Mouse (Mus musculus): ENCODE results near the gene Arhgap8. TPM values are rescaled to one million over a fixed set of nuclear protein-coding genes. Genes with fewer than 3 reads are reported as not detected.

Arhgap8 gene
- polyA plus RNA-seq, 1 experiment from 2014 or later = 2.1 TPM

DNA sequence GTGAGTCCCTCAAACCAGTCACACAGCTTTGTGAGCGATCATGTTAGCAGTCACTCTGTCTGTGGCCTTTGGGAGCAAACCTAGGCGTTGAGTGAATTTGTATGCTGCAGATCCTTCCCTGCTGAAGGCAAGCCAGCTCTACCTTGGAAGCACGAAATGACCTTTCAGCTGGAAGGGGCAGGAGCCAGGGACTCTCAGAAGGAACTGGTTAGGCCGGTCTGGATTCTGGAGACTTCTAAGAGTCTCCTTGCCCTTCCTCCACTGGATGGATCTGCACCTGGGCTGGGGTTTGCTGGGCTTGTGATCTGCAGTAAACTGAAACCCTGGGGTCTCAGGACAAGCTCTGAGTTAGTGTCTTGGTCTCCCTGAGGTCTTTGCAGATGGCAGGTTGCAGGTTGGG is 4.3 kb downstream of the Arhgap8 start:
- Histone ChIP-seq H3K27me3 (ENCODE audit: poor library complexity, severe bottlenecking) (peaks cover 36% of the 10 kb centered on the region), H3K36me3 (replicated peaks) (no peaks in the 10 kb centered on the region), H3K9me3 (no peaks in the 10 kb centered on the region), H3K4me1 (peaks cover 27% of the 10 kb centered on the region), H3K27ac (no peak overlapping the region), H3K4me3 (no peak overlapping the region)
- DNase-seq (ENCODE audit: extremely low spot score, low spot score) = no peak
- WGBS = 66% methylated on average over 4 of the region's 4 CpGs

DNA sequence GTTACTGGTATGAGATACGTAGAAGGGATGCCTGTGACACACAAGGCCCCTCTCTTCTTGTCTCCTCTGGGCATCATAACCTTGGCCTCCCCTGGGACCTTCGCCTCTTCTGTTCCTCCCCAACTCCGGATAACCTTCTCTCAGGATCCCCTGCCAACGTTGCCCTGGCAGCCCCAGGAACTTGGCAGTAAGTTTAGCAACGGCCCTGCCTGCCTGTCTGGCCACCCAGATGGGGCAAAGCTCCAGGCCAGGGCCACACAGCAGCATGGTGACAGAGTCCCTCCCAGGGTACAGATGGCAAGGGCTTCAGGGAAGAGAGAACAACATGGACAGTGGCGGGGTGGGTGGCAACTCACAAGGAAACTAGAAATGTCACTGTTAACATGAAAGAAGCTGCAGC is 9.8 kb downstream of the Arhgap8 start:
- Histone ChIP-seq H3K4me3 (no peak overlapping the region), H3K9me3 (no peaks in the 10 kb centered on the region), H3K36me3 (replicated peaks) (no peaks in the 10 kb centered on the region), H3K4me1 (peaks cover 18% of the 10 kb centered on the region), H3K27me3 (ENCODE audit: poor library complexity, severe bottlenecking) (peaks cover 4% of the 10 kb centered on the region; the same call in 1 of the 2 replicates), H3K27ac (no peak overlapping the region)
- DNase-seq (ENCODE audit: extremely low spot score, low spot score) = no peak
- 80% methylated on average over 6 of the region's 6 CpGs for WGBS

DNA sequence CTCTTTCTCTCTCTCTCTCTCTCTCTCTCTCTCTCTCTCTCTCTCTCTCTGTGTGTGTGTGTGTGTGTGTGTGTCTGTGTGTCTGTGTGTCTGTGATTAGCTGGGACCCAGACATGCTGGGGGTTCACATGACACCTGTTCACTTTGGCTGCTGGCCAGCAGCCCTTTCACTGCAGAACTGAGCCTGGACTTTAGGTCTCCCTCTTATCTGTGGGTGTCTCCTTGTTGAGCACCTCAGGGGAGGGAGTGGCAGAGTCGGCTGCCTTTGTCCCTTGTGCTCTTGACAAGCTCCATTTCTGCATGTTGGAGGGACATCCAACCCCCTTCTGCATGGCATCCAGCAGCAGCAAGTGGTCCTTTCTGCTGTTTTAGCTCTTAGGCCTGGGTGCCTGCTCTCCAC is 11.0 kb downstream of the Arhgap8 start:
- WGBS = 83% methylated on average over 1 of the region's 1 CpGs

DNA sequence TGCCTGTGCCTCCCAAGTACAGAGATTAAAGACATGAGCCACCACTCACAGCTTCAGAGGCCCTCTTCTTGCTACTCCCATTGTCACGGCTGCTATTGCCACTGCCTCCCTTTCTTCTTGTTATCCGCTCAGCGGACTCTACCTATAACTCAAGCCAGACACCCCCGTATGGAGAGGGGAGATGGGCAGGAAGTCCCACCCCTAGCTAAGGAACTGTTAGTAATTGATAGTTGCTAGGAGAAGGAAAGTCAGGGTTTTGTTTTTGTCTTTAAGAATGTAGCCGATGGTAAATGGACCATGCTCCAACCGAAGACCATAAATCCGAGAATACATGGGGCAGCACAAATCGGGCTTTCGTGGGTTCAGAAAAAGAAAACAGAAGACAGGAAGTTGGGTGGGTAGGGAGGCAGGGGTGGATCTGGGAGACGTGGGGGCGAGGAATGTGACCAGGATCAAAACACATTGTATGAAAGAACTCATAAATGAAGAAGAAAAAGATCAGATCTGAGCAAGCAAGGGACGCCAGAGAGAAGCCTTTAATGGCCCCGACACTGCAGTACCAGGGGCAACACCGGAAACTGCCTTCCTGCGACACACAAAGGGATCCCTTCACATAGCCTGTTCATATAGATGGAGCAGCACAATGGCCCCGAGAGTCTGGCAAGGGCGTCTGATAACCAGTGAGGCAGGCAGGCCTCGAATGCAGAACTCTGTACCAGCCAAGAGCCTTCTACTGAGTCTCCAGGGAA is 12.0 kb downstream of the Arhgap8 start:
- 78% methylated on average over 18 of the region's 18 CpGs for WGBS

More for the DNA sequence above, 11.0 kb downstream of the Arhgap8 start:
- H3K36me3 ChIP-seq (replicated peaks) = no peaks in the 10 kb centered on the region
- H3K9me3 ChIP-seq = no peaks in the 10 kb centered on the region
- 0 out of 2 replicates have a peak overlapping the region, but pooled peaks have one; percentile 2 for H3K27ac ChIP-seq
- peaks cover 18% of the 10 kb centered on the region for H3K4me1 ChIP-seq
- peaks cover 4% of the 10 kb centered on the region; the same call in 1 of the 2 replicates for H3K27me3 ChIP-seq (ENCODE audit: poor library complexity, severe bottlenecking)
- no peak overlapping the region for H3K4me3 ChIP-seq
- no peak for DNase-seq (ENCODE audit: extremely low spot score, low spot score)

DNA sequence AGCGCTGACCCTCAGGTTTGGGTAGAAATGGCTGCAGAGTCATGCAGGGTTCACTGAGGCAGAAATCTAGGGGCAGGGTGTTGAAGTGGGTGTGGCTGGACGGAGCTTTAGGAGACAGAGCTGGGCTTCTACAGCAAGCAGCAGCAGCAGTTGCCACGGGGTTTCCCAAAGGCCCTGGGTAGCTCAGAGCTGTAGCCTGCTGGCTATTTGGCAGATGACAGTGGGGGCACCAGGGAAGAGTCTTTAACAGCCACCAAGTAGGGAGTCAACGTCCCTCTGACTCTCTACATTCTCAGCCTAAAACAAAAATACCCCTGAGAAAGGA is 12.5 kb downstream of the Arhgap8 start:
- H3K9me3 ChIP-seq = no peaks in the 10 kb centered on the region
- H3K27me3 ChIP-seq (ENCODE audit: poor library complexity, severe bottlenecking) = peaks cover 4% of the 10 kb centered on the region; the same call in 1 of the 2 replicates
- H3K4me1 ChIP-seq = peaks cover 28% of the 10 kb centered on the region
- no peak overlapping the region for H3K27ac ChIP-seq
- no peak for DNase-seq (ENCODE audit: extremely low spot score, low spot score)
- no peaks in the 10 kb centered on the region for H3K36me3 ChIP-seq (replicated peaks)
- no peak overlapping the region for H3K4me3 ChIP-seq
- WGBS = 69% methylated on average over 4 of the region's 4 CpGs

More for the DNA sequence above, 12.0 kb downstream of the Arhgap8 start:
- Histone ChIP-seq H3K9me3 (no peaks in the 10 kb centered on the region), H3K27me3 (ENCODE audit: poor library complexity, severe bottlenecking) (peaks cover 4% of the 10 kb centered on the region; the same call in 1 of the 2 replicates), H3K4me1 (peaks cover 26% of the 10 kb centered on the region), H3K4me3 (no peak overlapping the region), H3K27ac (no peak overlapping the region), H3K36me3 (replicated peaks) (no peaks in the 10 kb centered on the region)
- DNase-seq (ENCODE audit: extremely low spot score, low spot score) = no peak

DNA sequence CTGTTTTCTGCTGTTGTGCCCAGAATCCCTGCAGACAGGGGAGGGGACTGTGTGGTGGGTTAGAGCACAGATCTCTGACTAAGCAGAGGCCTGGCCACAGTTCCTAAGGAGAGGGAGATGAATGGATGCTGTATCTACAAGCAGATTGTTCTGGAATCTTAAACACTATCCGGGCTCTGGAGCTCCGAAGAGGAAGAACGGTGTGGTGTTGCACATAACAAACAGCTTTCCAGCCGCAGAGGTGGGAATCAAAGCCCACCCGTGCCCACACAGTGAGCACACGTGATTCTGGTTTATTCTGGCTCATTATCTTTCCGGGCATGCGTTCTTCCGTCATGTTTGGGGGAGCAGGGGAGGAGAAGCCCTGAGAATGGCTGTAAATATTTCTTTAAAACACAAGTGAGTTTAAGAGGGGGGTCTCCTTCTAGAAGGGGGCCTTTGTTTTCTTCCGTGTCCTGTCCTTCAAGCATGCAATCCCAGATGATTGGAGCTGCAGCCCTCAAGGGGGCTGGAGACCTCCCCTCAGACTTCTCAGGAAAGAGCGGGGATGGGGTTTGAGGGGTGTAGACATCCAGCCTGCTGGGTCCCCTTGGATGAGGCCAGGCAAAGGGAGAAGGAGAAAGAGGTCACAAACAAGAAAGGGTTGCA is 16.6 kb downstream of the Arhgap8 start:
- Histone ChIP-seq H3K36me3 (replicated peaks) (no peaks in the 10 kb centered on the region), H3K27ac (no peak overlapping the region), H3K4me3 (no peak overlapping the region), H3K9me3 (peaks cover 4% of the 10 kb centered on the region; the same call in 1 of the 2 replicates), H3K27me3 (ENCODE audit: poor library complexity, severe bottlenecking) (peaks cover 4% of the 10 kb centered on the region; the same call in 1 of the 2 replicates), H3K4me1 (peaks cover 20% of the 10 kb centered on the region)
- DNase-seq (ENCODE audit: extremely low spot score, low spot score) = no peak
- 81% methylated on average over 11 of the region's 11 CpGs for WGBS

DNA sequence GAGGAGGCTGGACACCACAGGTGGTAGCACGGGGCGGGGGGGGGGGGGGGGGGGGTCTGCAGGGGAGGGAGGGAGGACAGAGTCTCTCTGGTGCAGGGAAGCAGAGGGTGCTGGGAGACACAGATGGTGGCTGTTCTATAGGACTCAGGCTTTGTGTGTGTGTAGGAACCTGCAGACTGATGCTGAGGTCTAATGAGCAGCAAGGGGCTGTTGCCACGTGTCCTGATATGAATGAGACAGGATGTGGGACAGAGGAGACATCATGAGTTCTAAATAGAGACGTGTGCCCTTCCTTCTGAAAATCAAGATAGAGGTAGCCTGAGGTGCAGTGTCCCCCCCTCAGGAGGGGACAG is 17.1 kb downstream of the Arhgap8 start:
- WGBS = 67% methylated on average over 2 of the region's 4 CpGs
- H3K36me3 ChIP-seq (replicated peaks) = no peaks in the 10 kb centered on the region
- peaks cover 4% of the 10 kb centered on the region; the same call in 1 of the 2 replicates for H3K27me3 ChIP-seq (ENCODE audit: poor library complexity, severe bottlenecking)
- H3K4me1 ChIP-seq = peaks cover 15% of the 10 kb centered on the region
- no peak overlapping the region for H3K4me3 ChIP-seq
- no peak for DNase-seq (ENCODE audit: extremely low spot score, low spot score)
- H3K9me3 ChIP-seq = peaks cover 4% of the 10 kb centered on the region; the same call in 1 of the 2 replicates
- no peak overlapping the region for H3K27ac ChIP-seq

DNA sequence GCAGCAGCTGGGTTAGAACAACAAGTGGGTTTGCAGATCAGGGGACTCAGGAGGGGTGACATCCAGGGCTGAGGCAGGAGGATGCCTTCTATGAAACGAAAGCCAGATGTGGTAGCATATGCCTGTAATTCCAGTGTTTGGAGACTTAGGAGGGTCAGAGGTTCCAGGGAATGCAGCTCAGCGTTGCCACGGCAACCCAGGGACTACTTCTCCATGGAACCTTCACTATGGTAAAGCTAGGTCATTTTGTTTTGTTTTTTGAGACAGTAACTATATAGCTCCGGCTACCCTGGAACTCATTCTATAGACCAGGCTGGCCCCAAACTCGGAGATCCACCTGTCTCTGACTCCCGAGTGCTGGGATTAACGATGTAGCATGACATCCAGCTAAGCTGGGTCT is 18.4 kb downstream of the Arhgap8 start:
- no peak for DNase-seq (ENCODE audit: extremely low spot score, low spot score)
- peaks cover 4% of the 10 kb centered on the region; the same call in 1 of the 2 replicates for H3K9me3 ChIP-seq
- peaks cover 12% of the 10 kb centered on the region for H3K4me1 ChIP-seq
- no peak overlapping the region for H3K27ac ChIP-seq
- 91% methylated on average over 7 of the region's 7 CpGs for WGBS
- H3K4me3 ChIP-seq = no peak overlapping the region
- H3K27me3 ChIP-seq (ENCODE audit: poor library complexity, severe bottlenecking) = no peaks in the 10 kb centered on the region
- no peaks in the 10 kb centered on the region for H3K36me3 ChIP-seq (replicated peaks)

DNA sequence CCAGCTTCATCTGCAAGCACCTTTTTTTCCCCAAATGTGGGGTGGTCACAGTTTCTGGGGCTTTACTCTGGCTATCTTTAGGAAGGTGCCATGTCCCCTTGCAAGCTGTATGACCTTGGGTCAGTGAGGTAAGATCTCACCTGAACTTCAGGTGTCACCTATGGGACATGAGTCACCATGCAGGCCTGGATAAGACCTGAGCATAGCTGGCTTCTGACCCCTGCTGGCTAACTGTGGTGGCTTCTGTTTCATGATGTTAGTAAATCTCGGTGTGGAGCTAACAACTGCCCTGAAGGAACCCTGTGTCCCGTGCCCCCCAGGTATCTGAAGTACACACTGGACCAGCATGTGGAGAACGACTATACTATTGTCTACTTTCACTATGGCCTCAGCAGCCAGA is 21.7 kb downstream of the Arhgap8 start:
- WGBS = 84% methylated on average over 3 of the region's 3 CpGs
- Histone ChIP-seq H3K9me3 (peaks cover 4% of the 10 kb centered on the region; the same call in 1 of the 2 replicates), H3K4me3 (no peak overlapping the region), H3K27me3 (ENCODE audit: poor library complexity, severe bottlenecking) (no peaks in the 10 kb centered on the region), H3K4me1 (peaks cover 18% of the 10 kb centered on the region), H3K27ac (no peak overlapping the region), H3K36me3 (replicated peaks) (no peaks in the 10 kb centered on the region)
- DNase-seq (ENCODE audit: extremely low spot score, low spot score) = no peak

DNA sequence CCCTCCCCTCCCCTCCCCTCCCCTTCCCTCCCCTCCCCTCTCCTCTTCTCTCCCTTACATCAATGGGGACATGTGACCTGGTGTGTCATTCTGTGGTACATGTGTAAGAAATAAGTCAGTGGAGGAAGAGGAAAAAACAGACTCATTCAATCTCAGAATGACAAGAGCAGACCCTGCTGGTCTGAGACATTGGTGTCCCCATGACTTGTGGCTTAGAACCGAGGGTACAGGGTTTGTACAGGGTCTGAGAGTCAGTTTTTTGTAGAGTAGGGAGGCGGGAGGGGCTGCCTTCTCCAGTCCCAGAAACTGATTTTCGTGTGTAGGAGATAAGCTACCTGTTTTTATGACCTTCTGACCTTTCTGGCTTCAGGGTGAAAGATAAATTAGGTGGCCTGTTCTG is 23.5 kb downstream of the Arhgap8 start:
- H3K4me1 ChIP-seq = peaks cover 14% of the 10 kb centered on the region
- no peaks in the 10 kb centered on the region for H3K36me3 ChIP-seq (replicated peaks)
- DNase-seq (ENCODE audit: extremely low spot score, low spot score) = no peak
- H3K27me3 ChIP-seq (ENCODE audit: poor library complexity, severe bottlenecking) = no peaks in the 10 kb centered on the region
- 33% methylated on average over 3 of the region's 3 CpGs for WGBS
- H3K4me3 ChIP-seq = no peak overlapping the region
- no peak overlapping the region for H3K27ac ChIP-seq
- H3K9me3 ChIP-seq = peaks cover 4% of the 10 kb centered on the region; the same call in 1 of the 2 replicates

DNA sequence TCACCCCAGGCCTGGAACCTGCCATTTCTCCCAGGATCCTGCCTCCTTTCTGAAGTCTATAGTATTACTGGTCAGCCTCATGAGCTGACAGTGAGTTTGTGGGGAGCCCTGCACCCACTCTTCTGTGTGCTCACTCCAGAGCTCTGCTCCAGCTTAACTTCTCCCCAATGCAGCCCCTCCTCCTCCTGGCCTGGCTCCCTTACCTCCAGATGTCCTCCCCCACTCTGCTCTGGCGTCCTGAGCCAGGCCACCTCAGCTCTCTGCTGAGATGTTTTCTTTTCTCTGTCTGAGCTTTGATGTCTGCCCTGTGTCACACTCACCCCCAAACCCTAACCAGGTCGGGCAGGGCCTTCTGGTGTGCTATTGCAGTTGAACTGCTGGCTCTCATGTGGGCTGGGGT is 24.5 kb downstream of the Arhgap8 start:
- 10% methylated on average over 2 of the region's 2 CpGs for WGBS
- DNase-seq (ENCODE audit: extremely low spot score, low spot score) = no peak

DNA sequence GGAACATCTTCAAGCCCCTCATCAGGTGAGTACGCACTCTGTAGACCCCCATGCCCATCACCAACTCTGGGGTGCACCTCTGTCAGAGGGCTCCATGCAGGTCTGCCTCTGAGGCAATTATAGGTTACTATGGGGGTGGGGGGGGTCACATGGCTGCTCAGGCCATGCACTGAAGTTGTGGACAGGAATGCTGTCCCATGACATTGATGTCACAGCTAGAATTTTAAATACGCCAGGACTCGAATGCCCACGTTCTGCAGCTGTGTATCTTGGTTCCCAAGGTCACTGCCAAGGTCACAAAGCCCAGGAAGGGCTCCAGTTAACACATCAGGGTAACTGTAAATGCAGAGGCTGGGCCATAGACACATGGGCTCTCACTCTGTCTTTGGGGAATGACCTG is 26.0 kb downstream of the Arhgap8 start:
- Histone ChIP-seq H3K27me3 (ENCODE audit: poor library complexity, severe bottlenecking) (no peaks in the 10 kb centered on the region), H3K4me1 (peaks cover 14% of the 10 kb centered on the region), H3K36me3 (replicated peaks) (no peaks in the 10 kb centered on the region), H3K4me3 (no peak overlapping the region), H3K9me3 (no peaks in the 10 kb centered on the region), H3K27ac (no peak overlapping the region)
- WGBS = 95% methylated on average over 4 of the region's 4 CpGs
- no peak for DNase-seq (ENCODE audit: extremely low spot score, low spot score)

More for the DNA sequence above, 24.5 kb downstream of the Arhgap8 start:
- Histone ChIP-seq H3K4me1 (peaks cover 14% of the 10 kb centered on the region), H3K27ac (0 out of 2 replicates have a peak overlapping the region, but pooled peaks have one; percentile 22), H3K4me3 (no peak overlapping the region), H3K36me3 (replicated peaks) (no peaks in the 10 kb centered on the region), H3K27me3 (ENCODE audit: poor library complexity, severe bottlenecking) (no peaks in the 10 kb centered on the region), H3K9me3 (peaks cover 4% of the 10 kb centered on the region; the same call in 1 of the 2 replicates)

DNA sequence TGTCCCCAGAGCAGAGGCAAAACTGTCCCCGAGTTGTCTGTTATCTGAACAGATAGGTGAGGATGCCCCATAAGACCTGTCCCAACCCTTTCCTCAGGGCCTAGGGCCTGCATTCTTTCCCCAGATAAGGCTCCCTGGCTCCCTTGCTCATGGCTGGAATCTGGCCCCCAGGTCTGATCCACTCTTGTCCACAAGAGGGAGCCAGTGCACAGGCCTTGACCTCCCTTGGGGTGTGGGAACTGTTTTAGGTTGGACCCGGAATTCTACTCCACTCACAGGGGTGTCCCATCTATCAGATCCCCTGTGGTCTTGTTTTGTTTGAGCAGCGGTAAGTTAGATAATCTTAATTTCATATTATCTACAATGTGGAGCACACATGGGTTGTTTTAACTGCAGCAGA is 35.1 kb downstream of the Arhgap8 start:
- H3K36me3 ChIP-seq (replicated peaks) = no peaks in the 10 kb centered on the region
- WGBS = 16% methylated on average over 3 of the region's 3 CpGs
- no peak overlapping the region for H3K27ac ChIP-seq
- H3K27me3 ChIP-seq (ENCODE audit: poor library complexity, severe bottlenecking) = peaks cover 38% of the 10 kb centered on the region
- H3K4me3 ChIP-seq = no peak overlapping the region
- H3K4me1 ChIP-seq = peaks cover 44% of the 10 kb centered on the region
- no peaks in the 10 kb centered on the region for H3K9me3 ChIP-seq
- peak; percentile 81 for DNase-seq (ENCODE audit: extremely low spot score, low spot score)

All from forebrain, embryonic 10.5 days (tissue).